Mouse (Mus musculus) spleen, adult 2 months (tissue): ENCODE measurements around the gene Dnah11.

Experiments
- CTCF ChIP-seq: fragments of 200-500 bp; IDR thresholded peaks from 2 replicates; pipeline ENCODE4 v1.5.1; 2011; ENCODE audit warnings: mild to moderate bottlenecking, inconsistent platforms; ENCODE audit not compliant: insufficient read depth, insufficient read length, insufficient replicate concordance; ENCODE audit errors: extremely low read depth
- POLR2A ChIP-seq: fragments of 200-500 bp; IDR thresholded peaks from 2 replicates; pipeline ENCODE4 v1.6.1; 2011; ENCODE audit warnings: low read depth, low read length, inconsistent platforms

GRCm38 (mm10) chr12:117959213-117959612, 239.6 kb downstream of the Dnah11 start:
- TF ChIP-seq POLR2A: no peak
- no peak for TF ChIP-seq CTCF
